Mouse (Mus musculus): ENCODE data around the gene Olfr507. TPM values are rescaled to one million over a fixed set of nuclear protein-coding genes. Genes with fewer than 3 reads are reported as not detected.

The Olfr507 gene
- not detected in 2 replicates for polyA plus RNA-seq (2012; rRNA removed)

GRCm38 (mm10) chr7:108621514-108621913, at the start of gene Olfr507:
Gene Olfr507, plus strand, starts transcription at chr7:108621814.

GRCm38 (mm10) chr7:108610487-108610886, 11.1 kb upstream of the Olfr507 start, which contains the start of gene Olfr506:
Gene Olfr506, plus strand, starts transcription at chr7:108610787.

DNA sequence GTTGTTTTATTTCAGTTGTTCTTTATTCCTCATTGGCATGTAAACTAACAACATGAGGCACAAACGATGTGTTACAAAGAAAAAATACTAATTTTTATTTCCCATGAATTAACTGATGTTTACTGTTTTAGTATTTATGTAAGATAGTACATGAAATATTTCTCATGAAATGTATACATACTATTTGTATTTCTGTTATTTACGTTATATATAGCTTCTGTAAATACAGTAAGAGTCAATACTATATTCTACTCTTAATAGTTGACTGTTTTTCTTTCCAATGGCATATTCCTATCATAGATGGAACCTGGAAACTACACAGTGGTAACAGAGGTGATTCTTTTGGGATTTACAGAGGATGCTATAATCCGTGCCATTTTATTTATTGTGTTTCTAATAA, 8.1 kb downstream of the Olfr507 start, which contains the start of gene Olfr508:
Olfr508 (plus strand) TSS at position 301 of the 400 bp plus-strand sequence.

DNA sequence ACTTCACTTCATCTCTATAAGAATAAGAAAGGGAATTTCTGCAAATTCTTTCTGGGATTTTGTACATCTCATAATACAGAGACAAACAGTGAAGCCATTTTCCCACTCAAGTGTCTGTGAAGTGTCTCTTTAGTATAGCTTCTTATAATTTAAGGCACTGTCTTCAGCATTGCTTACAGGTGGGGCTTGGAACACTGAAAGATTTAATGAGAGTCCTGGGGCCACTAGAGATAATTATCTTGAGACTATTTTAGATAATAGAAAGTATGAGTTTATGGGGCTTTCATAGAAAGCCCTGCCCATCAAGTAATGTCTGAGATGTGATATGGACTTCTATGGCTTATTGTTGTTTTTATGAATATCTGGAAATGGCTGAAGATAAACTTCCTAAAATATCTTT, 30.2 kb downstream of the Olfr507 start, which contains the start of gene Olfr509:
Olfr509 (minus strand) TSS at position 101 of the 400 bp plus-strand sequence.

GRCm38 (mm10) chr7:108666118-108666517, 44.5 kb downstream of the Olfr507 start, which contains the start of gene Olfr510:
Gene Olfr510, plus strand, starts transcription at chr7:108666418.

Other genes starting within 250 kb of the Olfr507 start
- gene Olfr495, start 228.6 kb upstream of the Olfr507 start, polyA plus RNA-seq (2012; rRNA removed), result not detected in 2 replicates
- not detected in 2 replicates for gene Olfr497, start 201.4 kb upstream of the Olfr507 start, polyA plus RNA-seq (2012; rRNA removed)
- not detected in 2 replicates for gene Olfr498, start 156.5 kb upstream of the Olfr507 start, polyA plus RNA-seq (2012; rRNA removed)
- gene Olfr502, start 96.7 kb upstream of the Olfr507 start, polyA plus RNA-seq (2012; rRNA removed), result not detected in 2 replicates
- gene Olfr503, start 77.3 kb upstream of the Olfr507 start, polyA plus RNA-seq (2012; rRNA removed), result not detected in 2 replicates
- gene Olfr504, start 56.0 kb upstream of the Olfr507 start, polyA plus RNA-seq (2012; rRNA removed), result not detected in 2 replicates
- not detected in 2 replicates for gene Olfr506, start 11.0 kb upstream of the Olfr507 start, polyA plus RNA-seq (2012; rRNA removed)
- gene Olfr508, start 8.2 kb downstream of the Olfr507 start, polyA plus RNA-seq (2012; rRNA removed), result not detected in 2 replicates
- not detected in 2 replicates for gene Olfr509, start 30.1 kb downstream of the Olfr507 start, polyA plus RNA-seq (2012; rRNA removed)
- gene Olfr510, start 44.6 kb downstream of the Olfr507 start, polyA plus RNA-seq (2012; rRNA removed), result not detected in 2 replicates
- not detected in 2 replicates for gene Olfr512, start 91.5 kb downstream of the Olfr507 start, polyA plus RNA-seq (2012; rRNA removed)
- not detected in 2 replicates for gene Olfr513, start 129.2 kb downstream of the Olfr507 start, polyA plus RNA-seq (2012; rRNA removed)
- gene Olfr514, start 204.2 kb downstream of the Olfr507 start, polyA plus RNA-seq (2012; rRNA removed), result not detected in 2 replicates
- not detected in 2 replicates for gene Olfr516, start 228.7 kb downstream of the Olfr507 start, polyA plus RNA-seq (2012; rRNA removed)